Mouse (Mus musculus) erythroblast, embryonic 14.5 days (primary cell): ENCODE data around the gene Speg.

Experiments
- GATA1 ChIP-seq: IDR thresholded peaks from 2 replicates; pipeline ENCODE4 v1.6.1; 2012; ENCODE audit warnings: low read length, inconsistent platforms, mixed read lengths
- TAL1 ChIP-seq: IDR thresholded peaks from 3 replicates; pipeline ENCODE4 v1.6.1; 2012; ENCODE audit warnings: low read length, inconsistent platforms, mixed read lengths

DNA sequence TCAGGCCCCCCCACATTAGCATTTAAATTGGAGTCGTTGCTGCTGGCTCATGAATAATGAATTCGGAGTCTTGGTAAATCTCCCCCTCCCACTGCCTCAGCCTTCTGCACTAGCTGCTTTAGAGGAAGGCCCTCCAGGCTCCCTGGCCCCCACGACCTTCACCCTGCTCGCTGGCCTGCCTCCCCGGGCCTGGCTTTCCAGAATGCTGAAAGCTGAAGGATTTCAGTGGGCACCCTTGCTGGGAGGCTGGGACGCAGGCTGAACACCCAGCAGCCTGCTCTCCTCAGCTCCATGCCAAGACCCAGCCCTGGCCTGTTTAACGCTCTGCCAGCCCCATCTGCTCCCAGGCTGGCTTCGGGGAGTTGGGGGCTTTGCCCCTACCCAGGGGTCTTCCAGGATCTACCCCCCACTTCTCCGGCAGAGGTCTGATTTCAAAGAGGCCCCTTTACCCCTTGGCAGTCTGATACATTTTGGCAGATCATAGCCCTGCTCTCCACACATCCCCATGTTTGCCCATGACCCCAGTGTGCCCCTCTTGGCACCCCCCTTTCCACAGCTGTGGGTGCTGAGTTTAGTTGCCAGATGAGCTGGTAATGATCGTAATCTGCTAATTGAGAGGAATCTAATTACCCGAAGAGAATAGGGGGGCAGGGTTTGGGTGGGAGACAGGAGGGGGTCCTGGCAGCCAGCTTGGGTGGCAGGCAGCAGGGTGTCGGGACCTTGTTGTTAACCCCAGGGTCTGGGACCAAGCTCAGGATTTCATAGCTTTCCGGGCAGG, 68.3 kb downstream of the Speg start:
- TF ChIP-seq TAL1 = no peak
- no peak for TF ChIP-seq GATA1
